Mouse (Mus musculus) left cerebral cortex, adult 8-10 months (tissue): ENCODE data around the gene Stx6. TPM values are rescaled to one million over a fixed set of nuclear protein-coding genes. Genes with fewer than 3 reads are reported as not detected.

Source experiments
- DNase-seq, 2 experiments: peaks; one replicate each; pipeline ENCODE4 v3.0.0; 2022; ENCODE audit warnings: low spot score in 2 of 2
- total RNA-seq, 4 experiments: library from RNA; stranded (reverse); gene quantifications; 2 replicates each; pipeline ENCODE4 v1.2.4; 2022

Stx6 gene
- total RNA-seq, 4 experiments from 2014 or later: 117 to 129 (median 119) TPM

GRCm38 (mm10) chr1:155205822-155206660, 47.5 kb downstream of the Stx6 start:
- no peak for DNase-seq

DNA sequence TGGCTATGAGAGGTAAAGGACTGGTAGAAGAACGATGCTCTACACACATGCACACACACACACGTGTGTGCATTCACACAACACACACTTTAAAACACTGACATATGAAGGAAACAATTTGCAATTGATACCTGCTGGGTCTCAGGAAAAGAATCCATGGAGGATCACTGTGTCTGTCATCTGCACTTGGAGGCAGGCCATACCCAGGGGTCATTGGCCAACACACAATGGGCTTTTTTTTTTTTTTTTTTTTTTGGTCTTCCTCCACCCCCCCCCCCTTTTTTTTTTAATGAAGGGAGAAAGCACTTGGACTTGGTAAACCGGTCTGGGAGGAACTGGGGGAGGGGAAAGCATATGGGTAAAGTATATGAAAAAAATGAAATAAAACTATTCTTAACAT, 49.3 kb downstream of the Stx6 start:
- DNase-seq: no peak

GRCm38 (mm10) chr1:155210011-155210763, 51.7 kb downstream of the Stx6 start:
- no peak for DNase-seq

DNA sequence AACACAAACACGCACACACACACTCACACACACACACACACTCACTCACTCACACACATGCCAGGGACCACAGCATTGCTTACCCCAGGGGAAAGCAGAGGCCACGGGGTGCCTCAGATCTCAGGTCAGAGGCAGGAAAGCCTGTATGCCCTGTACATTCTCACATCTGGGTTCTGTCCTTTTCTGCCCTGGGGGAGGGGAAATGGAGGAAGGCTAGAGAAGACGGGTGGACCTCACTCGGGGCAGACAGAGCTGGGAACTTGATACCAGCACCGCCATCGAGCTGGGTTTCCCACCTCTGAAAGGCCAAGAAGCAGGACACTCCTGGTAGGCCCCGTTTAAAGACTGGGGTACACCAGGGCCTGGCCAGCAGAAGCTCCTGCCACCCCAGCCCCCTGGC, 52.5 kb downstream of the Stx6 start:
- no peak for DNase-seq

GRCm38 (mm10) chr1:155212081-155212480, 53.6 kb downstream of the Stx6 start:
- DNase-seq: no peak

DNA sequence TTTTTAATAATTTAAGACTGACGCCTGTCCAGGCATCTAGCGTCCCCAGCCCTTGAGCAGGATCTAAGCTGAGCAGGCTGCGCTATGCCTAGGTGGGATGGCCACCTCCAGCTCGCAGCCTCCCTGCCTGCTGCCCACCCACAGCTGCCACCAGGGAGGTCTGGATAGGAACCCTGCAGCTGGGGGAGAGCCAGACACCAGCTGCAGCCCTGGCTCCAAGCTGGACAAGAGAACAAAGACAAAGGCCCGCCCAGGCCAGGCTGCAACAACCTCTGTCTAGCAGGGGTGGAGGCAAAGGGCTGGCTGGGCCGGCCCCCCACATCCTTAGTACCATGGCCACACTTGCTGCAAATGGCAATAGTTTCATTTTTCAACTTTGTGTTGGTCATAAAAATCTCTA, 54.0 kb downstream of the Stx6 start:
- DNase-seq: no peak

DNA sequence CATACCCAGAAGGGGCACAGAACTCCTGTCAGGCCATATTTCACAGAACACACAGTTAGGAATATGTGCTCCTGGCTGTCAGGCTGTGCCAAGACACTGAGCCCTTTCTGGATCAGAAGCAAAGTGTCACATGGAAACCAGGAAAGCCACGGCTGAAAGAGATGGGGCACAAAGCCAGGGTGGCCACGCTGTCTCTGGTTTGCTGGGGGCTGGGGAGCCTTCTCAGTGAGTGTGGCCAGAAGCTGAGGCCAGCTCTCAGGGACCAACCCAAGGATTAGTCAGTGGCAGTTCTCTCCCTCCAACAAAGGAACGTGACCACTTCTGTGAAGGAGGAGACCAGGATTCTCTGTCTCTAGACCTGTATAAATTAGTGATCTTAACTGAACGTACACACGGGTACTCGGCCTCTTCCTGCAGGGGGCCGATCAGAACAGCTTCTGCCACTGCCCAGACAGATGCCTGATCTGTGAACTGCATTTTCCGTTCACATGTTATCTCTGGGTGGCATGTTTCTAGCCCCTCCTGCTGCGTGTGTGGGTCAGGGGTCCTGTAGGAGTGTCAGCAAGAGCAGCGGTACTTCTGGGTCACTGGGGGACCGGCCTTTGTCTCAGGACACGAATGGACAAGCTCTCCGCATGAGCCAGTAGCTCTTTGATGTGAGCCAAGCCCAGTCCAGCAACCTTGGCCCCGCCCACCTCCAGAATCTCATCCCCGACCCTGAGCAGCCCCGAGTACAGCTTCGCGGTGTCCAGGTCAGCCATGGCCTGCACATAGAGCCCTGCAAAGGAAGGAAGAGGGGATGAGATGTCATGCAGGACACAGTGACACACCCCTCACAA, 54.6 kb downstream of the Stx6 start:
- DNase-seq: no peak

DNA sequence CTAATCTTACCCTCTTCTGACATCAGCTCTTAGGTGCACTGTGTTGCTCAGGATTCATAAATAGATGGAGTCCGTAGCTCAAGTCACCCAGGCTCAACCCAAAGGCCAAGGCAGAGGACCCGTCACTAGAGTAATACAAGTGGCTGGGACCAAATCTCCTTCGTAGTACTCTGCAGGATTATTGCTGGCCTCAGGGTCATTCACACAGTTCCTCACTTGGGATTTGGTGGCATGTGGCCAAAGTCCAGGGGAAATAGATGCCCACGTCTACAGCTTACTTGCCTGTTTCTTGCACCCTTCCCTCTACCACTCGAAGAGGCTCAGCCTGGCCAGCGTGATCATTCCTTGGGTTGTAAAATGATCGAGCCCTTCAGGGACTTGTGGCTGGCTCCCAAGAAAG, 55.4 kb downstream of the Stx6 start:
- no peak for DNase-seq

GRCm38 (mm10) chr1:155215066-155215764, 56.7 kb downstream of the Stx6 start:
- DNase-seq: peak in 1 of 2 experiments; percentile 91

GRCm38 (mm10) chr1:155216313-155216712, 57.8 kb downstream of the Stx6 start:
- no peak for DNase-seq

- DNase-seq: no peak
These were observed 58.3 kb downstream of the Stx6 start for GRCm38 (mm10) chr1:155216844-155217243.

- DNase-seq: no peak
These were observed 59.5 kb downstream of the Stx6 start for GRCm38 (mm10) chr1:155217865-155218541.

GRCm38 (mm10) chr1:155218924-155219323, 60.4 kb downstream of the Stx6 start:
- no peak for DNase-seq

DNA sequence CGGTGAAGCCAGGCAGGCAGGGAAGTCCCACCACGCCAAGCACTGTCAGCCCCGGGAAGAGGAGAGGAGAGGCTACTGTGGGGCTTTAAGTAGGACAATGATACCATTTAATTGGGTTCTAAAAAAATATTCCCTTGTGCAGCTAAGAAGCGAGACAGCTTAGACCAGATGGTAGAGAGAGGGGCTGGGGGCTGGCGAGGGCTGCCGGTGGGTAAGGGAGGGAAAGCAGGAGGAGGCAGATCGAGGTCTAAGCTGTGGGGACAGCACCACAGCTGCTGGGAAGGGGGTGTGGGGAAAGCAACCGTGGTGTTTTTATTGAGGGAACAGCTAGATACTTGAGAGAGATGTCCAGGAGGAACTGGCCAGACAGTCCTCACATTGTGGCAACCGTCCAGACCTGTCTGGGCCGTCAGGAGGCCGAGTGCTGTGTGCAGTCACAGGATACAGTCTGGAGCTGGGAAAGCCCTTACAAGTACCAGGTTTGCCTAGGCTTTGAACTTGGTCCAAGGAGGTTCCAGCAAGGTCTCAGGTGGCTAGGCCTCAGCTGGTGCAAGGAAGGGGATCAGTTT, 63.7 kb downstream of the Stx6 start:
- no peak for DNase-seq

DNA sequence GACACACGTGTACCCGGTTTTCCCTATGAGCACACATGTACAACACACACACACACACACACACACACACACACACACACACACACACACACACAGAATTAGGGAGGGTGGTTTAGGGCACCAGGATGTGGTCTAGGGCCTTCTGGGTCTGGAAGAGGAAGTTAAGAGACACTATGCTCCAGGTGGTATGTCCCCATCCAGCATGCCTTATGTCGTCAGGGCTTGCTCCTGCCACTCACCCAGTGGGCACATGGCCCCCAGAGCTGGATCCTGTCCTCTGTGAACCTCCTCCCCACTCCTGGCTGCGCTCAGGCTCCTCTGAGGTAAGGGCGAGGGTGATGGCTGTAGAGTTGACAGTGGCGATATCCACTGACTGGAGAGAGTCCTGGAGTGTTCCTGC, 64.5 kb downstream of the Stx6 start:
- DNase-seq: no peak

- DNase-seq: no peak
These were observed 65.5 kb downstream of the Stx6 start for GRCm38 (mm10) chr1:155223849-155224554.

DNA sequence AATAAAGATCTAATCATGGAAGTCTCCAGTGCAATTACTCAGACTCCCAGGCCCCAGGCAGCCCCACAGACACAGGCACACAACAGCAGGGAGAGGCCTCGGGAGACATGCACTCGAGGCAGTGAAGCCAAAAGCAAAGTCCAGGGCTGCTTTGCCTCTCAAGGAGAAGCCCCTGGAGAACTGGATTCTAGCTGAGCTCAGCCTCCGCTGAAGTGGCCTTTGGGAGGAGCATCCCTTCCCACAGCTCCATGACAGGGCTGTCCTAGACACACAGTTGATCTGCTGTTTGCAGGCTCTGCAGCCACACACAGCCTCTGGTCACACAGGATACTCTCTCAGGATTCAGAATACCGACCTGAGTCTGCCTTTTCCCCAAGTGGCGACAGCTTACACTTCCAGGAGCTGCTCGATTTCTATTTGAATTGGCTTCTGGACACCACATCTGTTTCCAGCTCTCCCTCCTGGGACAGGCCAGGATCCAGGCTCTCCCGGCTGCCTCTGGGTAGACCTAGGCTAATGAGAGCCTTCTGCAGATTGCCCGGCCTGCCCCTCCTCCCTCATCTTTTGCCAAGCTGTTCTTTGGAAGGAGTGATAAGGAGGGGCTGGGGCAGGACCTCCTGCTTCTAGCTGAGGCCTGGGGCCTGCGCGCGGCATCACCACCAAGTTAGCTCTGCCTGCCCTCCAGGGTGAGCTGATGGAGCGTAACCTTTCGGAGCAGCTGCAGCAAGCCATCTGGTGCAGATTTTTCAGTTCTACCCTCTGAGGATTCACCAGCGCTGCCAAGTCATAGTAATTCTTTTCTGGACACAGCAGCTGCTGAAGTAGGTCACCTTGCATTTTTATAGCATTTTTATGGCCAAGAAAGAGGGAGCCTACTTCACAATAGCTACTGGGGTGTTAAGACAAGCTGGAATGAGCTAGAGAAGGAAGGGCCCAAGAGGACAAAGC, 71.2 kb downstream of the Stx6 start:
- peak in 1 of 2 experiments; percentile 74 for DNase-seq

GRCm38 (mm10) chr1:155232385-155232784, 73.9 kb downstream of the Stx6 start:
- no peak for DNase-seq
